Mouse (Mus musculus) frontal cortex, postnatal 36 days (tissue): ENCODE data around the gene Fezf1.

Experiments used
- DNase-seq, 2 experiments: peaks; one replicate each; pipeline ENCODE4 v3.0.0; 2022; ENCODE audit warnings: low spot score in 2 of 2

Fezf1 gene

DNA sequence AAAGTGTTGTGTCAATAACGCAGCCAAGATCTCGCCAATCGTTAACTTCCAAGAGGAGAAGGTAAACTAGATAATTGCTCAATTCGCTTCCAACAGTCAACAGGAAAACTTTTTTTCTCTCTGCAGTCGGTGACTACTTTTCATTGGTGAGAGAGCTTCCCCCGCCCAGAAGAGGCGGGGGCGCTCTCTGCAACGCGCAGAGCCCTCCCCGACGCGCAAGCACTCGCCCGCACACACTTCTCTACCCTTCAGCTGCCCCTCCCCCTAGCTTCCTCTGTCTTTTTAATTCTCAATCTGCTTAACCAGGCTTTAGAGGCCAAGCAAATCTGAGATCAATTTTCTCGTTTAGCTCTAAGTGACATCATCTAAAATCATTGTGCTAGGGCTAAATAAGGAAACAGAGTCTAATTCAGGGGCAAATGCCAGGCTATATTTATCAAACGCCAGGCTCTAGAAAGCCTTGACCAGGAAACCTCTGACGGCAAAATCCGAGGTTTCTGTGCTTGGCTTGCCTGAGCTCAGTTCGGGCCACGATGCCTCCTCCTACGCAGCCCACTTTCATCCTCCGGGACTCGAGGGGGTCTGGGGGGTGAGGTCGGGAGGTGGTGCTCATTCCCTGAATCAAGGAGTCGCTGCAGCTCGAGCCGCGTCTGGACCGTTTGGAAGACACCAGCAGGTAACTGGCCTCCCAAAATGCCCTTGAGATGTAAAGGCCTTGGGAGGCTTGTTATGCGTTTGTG, at the start of gene Fezf1:
TSS of gene Fezf1 (minus strand) at position 50 of the 740 bp plus-strand sequence.
- no peak for DNase-seq

GRCm38 (mm10) chr6:23294685-23295084, 46.5 kb upstream of the Fezf1 start:
- DNase-seq = no peak

GRCm38 (mm10) chr6:23288752-23289151, 40.6 kb upstream of the Fezf1 start:
- no peak for DNase-seq

- DNase-seq = no peak
These were observed 33.3 kb upstream of the Fezf1 start for GRCm38 (mm10) chr6:23281514-23281820.

DNA sequence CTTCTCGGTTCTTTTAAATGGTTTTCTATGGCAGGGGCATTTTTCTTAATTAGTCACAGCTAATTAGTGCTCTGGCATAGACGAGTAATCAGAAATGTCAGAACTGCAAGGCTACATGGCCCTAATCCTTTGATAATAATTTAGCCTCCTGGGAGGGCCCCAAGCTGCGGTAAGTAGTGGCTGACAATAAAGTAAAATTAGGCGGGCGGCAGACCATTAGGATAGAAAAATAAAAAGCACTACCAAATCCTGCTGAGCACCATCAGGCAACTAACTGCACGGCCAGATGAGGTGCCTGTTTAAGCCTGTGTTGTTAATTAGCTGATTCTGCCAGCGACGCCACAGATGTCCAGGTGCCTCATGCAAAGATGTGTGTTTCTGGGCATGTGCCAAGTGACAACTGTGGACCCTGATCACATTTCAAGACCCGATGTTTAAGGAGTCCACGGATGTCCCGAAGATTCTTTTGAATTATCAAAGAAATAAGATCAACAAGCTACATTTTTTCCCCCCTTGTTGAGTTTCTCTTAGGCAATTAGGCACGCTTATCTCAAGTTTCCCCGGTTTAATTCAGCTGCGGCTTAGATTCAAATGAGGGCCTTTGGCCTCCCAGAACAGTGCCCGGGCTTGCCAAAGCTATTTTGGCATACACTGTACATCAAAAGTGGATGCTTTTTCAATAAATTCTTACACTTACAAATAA, 32.8 kb upstream of the Fezf1 start:
- DNase-seq = no peak

- DNase-seq = no peak
These were observed 25.3 kb upstream of the Fezf1 start for GRCm38 (mm10) chr6:23273483-23273882.

DNA sequence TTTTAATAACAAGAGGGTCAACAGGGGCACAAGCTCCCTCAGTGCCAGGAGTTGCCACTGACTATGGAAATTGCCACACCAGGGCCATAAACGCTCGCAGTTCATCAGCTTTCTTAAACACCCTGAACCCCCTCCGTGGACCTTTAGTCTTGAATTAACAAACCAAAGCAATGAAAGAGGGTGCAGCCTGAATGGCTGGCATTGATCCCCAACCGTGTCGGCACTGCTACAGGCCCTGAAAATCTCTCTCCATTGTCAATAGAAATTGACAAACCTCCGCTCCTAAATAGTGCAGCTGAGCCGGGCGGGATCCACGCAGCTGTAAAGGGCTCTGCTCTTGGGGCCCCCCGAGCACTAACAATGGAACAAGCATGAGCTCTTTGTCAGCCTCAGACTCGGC, 24.8 kb upstream of the Fezf1 start:
- no peak for DNase-seq

GRCm38 (mm10) chr6:23272542-23272941, 24.4 kb upstream of the Fezf1 start:
- no peak for DNase-seq

- no peak for DNase-seq
These were observed 12.5 kb upstream of the Fezf1 start for GRCm38 (mm10) chr6:23260738-23261050.

DNA sequence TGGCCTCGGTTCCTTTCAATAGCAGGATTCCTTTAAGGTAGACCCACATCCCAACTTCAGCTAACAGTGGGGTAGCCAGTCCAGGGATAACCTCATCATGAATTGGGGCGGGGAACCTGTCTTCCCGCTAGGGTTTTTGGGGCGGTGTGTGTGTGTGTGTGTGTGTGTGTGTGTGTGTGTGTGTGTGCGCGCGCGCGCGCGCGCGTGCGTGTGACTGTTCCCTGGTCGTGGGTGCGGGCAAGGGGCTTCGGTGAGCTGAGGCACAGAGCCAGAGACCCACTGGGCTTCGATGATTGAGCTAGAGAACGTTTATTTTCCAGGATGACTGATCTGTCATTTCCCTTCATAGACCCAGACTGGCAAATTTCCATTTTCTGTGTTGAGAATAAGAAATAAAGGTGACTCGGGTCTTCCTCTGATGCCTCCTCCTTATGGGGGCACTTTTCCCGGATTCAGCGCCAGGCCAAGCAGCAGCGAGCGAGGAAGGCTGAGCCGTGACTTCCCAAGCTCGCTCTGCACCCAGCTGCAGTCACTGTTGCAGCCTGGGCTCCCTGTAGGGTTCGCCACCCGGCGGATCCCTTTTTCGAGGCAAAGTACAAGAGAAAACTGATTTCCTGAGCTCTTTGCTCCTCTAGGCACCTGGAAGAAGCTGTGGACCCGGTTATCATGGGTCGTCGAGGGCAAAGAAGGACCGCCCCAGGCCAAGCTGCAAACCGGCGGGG, 12.0 kb upstream of the Fezf1 start:
- DNase-seq = no peak

GRCm38 (mm10) chr6:23257981-23258380, 9.8 kb upstream of the Fezf1 start:
- DNase-seq = no peak

DNA sequence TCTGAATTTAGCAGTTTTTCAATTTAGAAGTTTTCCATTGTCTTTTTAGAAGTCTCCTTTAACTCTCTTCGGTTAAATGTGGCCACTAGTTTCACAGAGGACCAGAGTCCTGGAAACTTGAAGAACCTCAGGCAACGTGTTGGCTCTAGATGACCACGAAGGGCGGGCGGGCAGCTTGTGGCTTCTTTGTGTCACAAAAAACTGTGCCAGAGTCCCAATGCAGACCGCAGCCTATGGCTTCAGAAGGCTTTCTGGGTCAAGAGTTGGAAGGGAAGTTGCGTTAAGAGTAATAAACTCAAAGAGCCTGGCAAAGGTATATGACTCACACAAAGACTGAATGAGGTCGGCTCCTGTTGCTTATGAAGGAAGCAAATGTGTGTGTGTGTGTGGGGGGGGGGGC, 7.0 kb upstream of the Fezf1 start:
- DNase-seq = no peak

GRCm38 (mm10) chr6:23254644-23255043, 6.5 kb upstream of the Fezf1 start:
- DNase-seq = no peak

- DNase-seq = no peak
These were observed 5.5 kb upstream of the Fezf1 start for GRCm38 (mm10) chr6:23253353-23254311.

DNA sequence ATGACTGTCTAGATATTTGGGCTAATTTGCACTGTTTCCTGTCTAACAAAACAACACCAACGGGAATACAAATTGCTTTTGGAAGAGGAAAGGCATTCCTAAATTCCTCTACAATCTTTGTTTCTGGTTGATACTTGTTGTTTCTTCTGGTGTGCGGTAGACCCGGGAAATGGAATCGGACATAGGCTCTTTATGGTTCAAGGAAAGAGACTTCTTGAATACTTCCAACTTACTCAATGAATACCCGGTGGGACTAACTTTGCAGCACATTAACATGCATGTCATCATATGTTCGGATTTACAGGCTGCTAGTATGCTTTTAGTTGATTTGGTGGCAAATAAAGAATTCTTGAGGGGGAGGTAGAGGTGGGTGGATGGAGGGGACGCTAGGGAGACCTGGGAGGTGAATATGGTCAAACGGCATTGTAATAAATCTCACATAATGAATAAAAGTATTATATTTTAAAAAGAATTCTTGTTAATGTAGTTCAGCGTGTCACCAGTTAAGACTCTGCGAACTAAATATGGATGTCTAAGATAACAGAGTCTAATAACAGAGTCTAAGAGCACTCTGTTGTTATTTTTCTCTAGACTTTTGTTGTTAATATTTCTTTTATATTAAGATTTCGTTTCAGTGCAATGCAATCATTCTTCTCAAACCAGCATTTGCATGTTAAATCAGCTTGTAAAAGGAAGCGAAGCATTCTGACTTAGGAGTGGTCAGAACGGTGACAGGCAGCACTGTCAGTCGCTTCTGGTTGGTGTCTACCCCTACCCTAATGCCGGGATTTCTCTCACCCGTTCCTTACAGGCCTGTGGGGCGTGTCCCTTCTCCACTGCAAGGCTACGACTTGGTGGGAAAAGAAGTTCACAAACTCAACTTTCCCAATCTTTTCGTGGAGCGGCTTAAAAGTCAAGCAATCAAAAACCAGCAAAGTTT, 4.3 kb upstream of the Fezf1 start:
- no peak for DNase-seq

DNA sequence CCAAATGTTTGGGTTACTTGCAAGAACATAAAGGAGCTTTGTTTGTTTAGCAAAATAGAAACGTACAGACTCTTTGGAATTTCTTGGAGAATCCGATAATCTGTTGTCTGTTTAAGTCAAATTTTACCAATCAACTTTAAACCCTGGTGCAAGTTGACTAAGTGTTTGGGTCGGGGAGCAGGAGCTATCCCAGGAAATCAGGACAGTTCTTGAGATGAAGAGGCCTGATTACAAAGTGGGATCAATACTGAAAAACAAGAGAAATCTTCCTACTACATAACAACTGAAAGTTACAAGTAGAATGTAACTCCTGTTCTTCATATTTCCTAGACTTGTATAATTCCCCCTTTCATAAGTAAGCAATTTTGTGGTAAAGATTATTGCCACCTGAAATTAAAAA, 3.3 kb upstream of the Fezf1 start:
- no peak for DNase-seq

DNA sequence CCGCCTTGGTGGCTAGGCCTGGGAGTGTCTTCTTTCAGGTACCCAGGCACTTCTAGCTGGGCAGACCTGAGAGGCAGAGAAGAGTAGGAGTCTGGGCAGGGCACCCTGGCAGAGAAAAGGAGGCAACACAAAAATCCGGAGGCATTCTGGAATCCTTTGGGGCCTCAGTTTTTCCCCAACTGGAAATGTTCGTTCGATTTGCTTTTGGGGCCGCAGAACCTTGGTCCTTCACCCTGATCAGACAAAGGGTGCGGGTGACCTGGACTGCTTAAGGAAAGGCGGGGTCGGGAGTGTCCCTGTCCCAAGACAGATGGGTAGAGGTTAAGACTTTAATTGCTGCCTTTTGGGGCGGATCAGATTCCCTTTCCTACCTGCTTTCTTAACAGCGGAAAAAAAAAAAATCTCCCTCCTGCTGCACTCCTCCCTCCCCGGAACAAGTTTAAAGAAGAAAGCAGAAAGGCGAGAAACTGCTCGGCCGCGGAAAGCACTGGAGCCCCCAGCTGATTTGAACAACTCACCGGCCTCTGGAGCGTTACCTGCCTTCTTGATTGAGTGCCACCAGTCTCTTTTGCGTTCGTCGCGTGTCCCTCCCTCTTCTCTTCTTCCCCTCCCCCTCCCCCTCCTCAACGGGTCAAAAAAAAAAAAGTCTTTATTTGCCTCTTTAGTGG, 2.3 kb upstream of the Fezf1 start:
- DNase-seq = no peak

DNA sequence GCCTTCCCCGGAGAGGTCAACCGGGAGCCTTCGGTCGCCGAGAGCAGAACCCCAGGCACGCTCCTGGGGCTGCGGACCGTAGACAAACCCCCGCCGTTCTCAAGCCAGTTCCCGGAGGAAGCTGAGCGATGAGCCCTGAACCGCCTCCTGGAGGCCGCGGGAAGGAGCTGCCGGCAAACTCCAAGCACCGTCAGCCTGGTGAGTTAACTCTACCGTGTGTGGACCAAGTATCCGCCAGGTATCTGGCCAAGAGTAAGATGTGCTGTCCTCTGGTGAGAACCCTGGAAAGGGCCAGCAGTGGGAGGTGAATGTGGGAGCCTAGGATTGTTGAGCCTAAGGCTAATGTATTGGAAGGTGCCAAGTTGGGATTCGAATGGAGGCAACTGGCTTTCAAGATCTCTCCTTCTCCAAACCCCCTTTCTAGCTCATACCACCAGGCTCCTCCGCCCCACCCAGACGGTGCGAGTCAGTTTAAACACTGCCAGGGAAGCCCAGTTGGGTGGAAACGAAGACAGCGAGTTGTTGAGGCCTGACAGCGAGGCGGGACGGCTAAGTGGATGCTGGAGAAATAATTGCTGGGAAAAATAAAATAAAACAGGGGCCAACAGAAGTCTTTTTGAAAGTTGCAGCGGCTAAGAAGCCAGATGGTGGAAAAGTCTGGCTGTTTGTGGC, 1.6 kb upstream of the Fezf1 start:
- no peak for DNase-seq

DNA sequence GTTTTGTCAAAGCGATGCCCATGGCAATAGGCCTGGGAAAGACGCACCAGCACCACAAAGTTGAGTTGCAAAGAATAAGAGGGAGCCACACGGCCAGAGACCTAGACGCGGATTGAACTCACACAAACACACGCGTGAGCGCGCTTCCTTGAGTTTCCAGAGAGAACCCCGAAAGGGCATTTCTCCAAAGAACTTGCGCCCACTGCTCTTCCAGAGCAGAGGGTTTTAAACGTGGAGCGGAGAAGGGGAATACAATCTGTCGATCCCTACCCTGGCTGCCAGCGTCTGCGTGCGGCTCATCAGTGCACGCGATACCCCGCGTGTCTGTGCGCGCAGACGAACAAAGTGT, 865 bp upstream of the Fezf1 start:
- no peak for DNase-seq
